Mouse (Mus musculus) mouse embryonic stem cell (cell line): ENCODE data around the gene Galm.

Experiments
- in situ Hi-C, 2 experiments: fragments of 300-500 bp; cut with MboI; formaldehyde crosslinking; loops; 1 replicate in 1 of 2; 3 replicates in 1 of 2; pipeline ENCODE4 v1.14.3; 2019 to 2020; ENCODE audit warnings: low sequenced_read_pairs in 2 of 2, low pct_unique_long_range_greater_than_20kb in 1 of 2, mixed read lengths in 1 of 2; ENCODE audit not compliant: unreplicated experiment in 1 of 2

Gene Galm

DNA sequence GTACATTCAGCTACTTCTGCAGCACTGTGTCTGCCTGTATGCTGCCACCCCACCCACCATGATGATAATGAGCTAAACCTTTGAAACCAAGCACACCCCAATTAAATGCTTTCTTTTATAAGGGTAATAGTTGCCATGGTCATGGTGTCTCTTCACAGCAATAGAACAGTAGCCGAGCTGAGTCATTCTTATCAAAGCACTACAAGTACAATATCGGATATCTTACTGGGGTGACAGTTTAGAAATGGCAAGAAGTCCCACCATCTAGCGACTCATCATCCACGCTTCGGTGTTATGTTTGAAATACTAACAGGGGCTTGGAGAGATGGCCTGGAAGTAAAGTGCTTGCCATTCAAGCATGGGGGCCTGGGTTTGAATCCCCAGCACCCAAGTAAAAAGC is 106.6 kb downstream of the Galm start:
- in situ Hi-C loops = no loop called here

DNA sequence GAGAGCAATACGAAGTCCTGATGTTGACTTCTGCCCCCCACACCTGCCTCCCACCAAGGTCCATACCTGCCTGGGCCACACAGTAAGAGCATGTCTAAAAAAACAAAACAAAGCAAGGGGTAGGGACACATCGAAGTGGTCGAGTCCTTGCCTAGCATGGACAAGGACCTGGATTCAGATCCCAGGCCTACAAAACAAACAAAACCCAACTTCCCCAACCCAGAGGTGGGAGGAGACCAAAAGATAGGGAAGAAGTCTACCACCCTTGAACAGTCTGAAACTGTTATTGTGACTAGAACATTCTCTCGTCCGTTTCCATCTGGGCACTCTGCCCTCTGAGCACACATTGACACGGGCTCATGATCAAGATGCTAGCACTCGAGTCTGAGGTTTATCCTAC is 107.1 kb downstream of the Galm start:
- in situ Hi-C loops = no loop called here
